Comparison of ENCODE assay signal across 16 mouse cellular contexts in genomic region chr3:79138601-79139000, GRCm38 (mm10).
"Had no signal": no experiment of that assay in that cellular context is flagged by ENCODE, and none has a peak within 500 bp of the region (broad histone marks: within the 10 kb centered on the region; RNA-seq: fewer than 3 reads in every experiment).

No protein-coding gene starts in this region.

- H3K36me3 ChIP-seq: kidney, embryonic 15.5 days; limb, embryonic 10.5 days; limb, embryonic 13.5 days; midbrain, embryonic 10.5 days; midbrain, embryonic 13.5 days had no signal

- DNase-seq: kidney, adult 11 months; layer of hippocampus, adult 9-11 months; liver, postnatal 0 days; thymus, adult 2 months; thymus, postnatal 14 days had no signal

- H3K9ac ChIP-seq: kidney, embryonic 15.5 days; limb, embryonic 13.5 days; liver, embryonic 14.5 days; liver, postnatal 0 days; lung, embryonic 14.5 days; midbrain, embryonic 13.5 days had no signal

- H3K4me3 ChIP-seq: kidney, embryonic 15.5 days; limb, embryonic 10.5 days; limb, embryonic 13.5 days; megakaryocyte, embryonic 14.5 days; midbrain, embryonic 10.5 days; midbrain, embryonic 13.5 days; myocyte had no signal

- H3K27ac ChIP-seq: kidney, embryonic 15.5 days; limb, embryonic 10.5 days; limb, embryonic 13.5 days; liver, embryonic 14.5 days; midbrain, embryonic 10.5 days had no signal

- H3K27me3 ChIP-seq: kidney, embryonic 15.5 days; limb, embryonic 13.5 days; megakaryocyte, embryonic 14.5 days; midbrain, embryonic 13.5 days had no signal

- H3K9me3 ChIP-seq: kidney, embryonic 15.5 days; limb, embryonic 10.5 days; limb, embryonic 13.5 days; megakaryocyte, embryonic 14.5 days; midbrain, embryonic 10.5 days; midbrain, embryonic 13.5 days had no signal

- H3K4me1 ChIP-seq: limb, embryonic 10.5 days; midbrain, embryonic 10.5 days had no signal

- ATAC-seq: liver, postnatal 0 days; lung, postnatal 0 days; midbrain, embryonic 16.5 days had no signal

- H3K4me2 ChIP-seq: kidney, embryonic 15.5 days; limb, embryonic 13.5 days; lung, embryonic 14.5 days; midbrain, embryonic 13.5 days had no signal
